Mouse (Mus musculus): ENCODE data around the gene Sorcs3. TPM values are rescaled to one million over a fixed set of nuclear protein-coding genes. Genes with fewer than 3 reads are reported as not detected.
A peak's percentile ranks its signal among the peaks of the same experiment; 100 is the strongest.

Gene Sorcs3
- total RNA-seq, 2 experiments from 2014 or later: 41.1 to 41.7 TPM

- DNase-seq (ENCODE audit: low spot score in 2 of 2): no peak
These were observed 141.3 kb downstream of the Sorcs3 start for GRCm38 (mm10) chr19:48347116-48347515.

GRCm38 (mm10) chr19:48356806-48357205, 151.0 kb downstream of the Sorcs3 start:
- intact Hi-C loops (cut with DNase I): no loop called here
- no peak for DNase-seq (ENCODE audit: low spot score in 2 of 2)

More at GRCm38 (mm10) chr19:48347116-48347515, 141.3 kb downstream of the Sorcs3 start:
- intact Hi-C loops (cut with DNase I): no loop called here

- no peak for DNase-seq (ENCODE audit: low spot score in 2 of 2)
- intact Hi-C loops (cut with DNase I): no loop called here
These were observed 156.3 kb downstream of the Sorcs3 start for GRCm38 (mm10) chr19:48362167-48362566.

GRCm38 (mm10) chr19:48368056-48368455, 162.2 kb downstream of the Sorcs3 start:
- intact Hi-C loops (cut with DNase I): loop anchor here (5.0 kb wide), 2 partner anchors 106 to 271 kb away; no protein-coding TSS in a partner anchor
- DNase-seq (ENCODE audit: low spot score in 2 of 2): peak; percentile 54 to 92

- no peak for DNase-seq (ENCODE audit: low spot score in 2 of 2)
- intact Hi-C loops (cut with DNase I): no loop called here
These were observed 166.0 kb downstream of the Sorcs3 start for GRCm38 (mm10) chr19:48371787-48372186.

GRCm38 (mm10) chr19:48378006-48378540, 172.2 kb downstream of the Sorcs3 start:
- intact Hi-C loops (cut with DNase I): no loop called here
- no peak for DNase-seq (ENCODE audit: low spot score in 2 of 2)

GRCm38 (mm10) chr19:48391551-48391950, 185.7 kb downstream of the Sorcs3 start:
- intact Hi-C loops (cut with DNase I): loop anchor here (2.0 to 5.0 kb wide), 2 partner anchors 187 to 249 kb away; no protein-coding TSS in a partner anchor
- peak; percentile 62 to 80 for DNase-seq (ENCODE audit: low spot score in 2 of 2)

GRCm38 (mm10) chr19:48404774-48405495, 199.1 kb downstream of the Sorcs3 start:
- intact Hi-C loops (cut with DNase I): no loop called here
- no peak for DNase-seq (ENCODE audit: low spot score in 2 of 2)

GRCm38 (mm10) chr19:48408221-48408620, 202.4 kb downstream of the Sorcs3 start:
- no peak for DNase-seq (ENCODE audit: low spot score in 2 of 2)
- intact Hi-C loops (cut with DNase I): no loop called here

- intact Hi-C loops (cut with DNase I): loop anchor here (5.0 to 10.0 kb wide), 3 partner anchors 493 to 1333 kb away; no protein-coding TSS in a partner anchor
- no peak for DNase-seq (ENCODE audit: low spot score in 2 of 2)
These were observed 205.5 kb downstream of the Sorcs3 start for GRCm38 (mm10) chr19:48411332-48411731.

- peak; percentile 60 to 69 for DNase-seq (ENCODE audit: low spot score in 2 of 2)
- intact Hi-C loops (cut with DNase I): loop anchor here (5.0 to 10.0 kb wide), 3 partner anchors 491 to 1331 kb away; no protein-coding TSS in a partner anchor
These were observed 208.0 kb downstream of the Sorcs3 start for GRCm38 (mm10) chr19:48413836-48414235.

GRCm38 (mm10) chr19:48418356-48418755, 212.5 kb downstream of the Sorcs3 start:
- no peak for DNase-seq (ENCODE audit: low spot score in 2 of 2)
- intact Hi-C loops (cut with DNase I): loop anchor here (10.0 kb wide), 2 partner anchors 486 to 1326 kb away; no protein-coding TSS in a partner anchor

- intact Hi-C loops (cut with DNase I): no loop called here
- DNase-seq (ENCODE audit: low spot score in 2 of 2): peak in 1 of 2 experiments; percentile 26
These were observed 223.4 kb downstream of the Sorcs3 start for GRCm38 (mm10) chr19:48429263-48429662.

- DNase-seq (ENCODE audit: low spot score in 2 of 2): peak in 1 of 2 experiments; percentile 11
- intact Hi-C loops (cut with DNase I): no loop called here
These were observed 223.9 kb downstream of the Sorcs3 start for GRCm38 (mm10) chr19:48429755-48430154.

- intact Hi-C loops (cut with DNase I): no loop called here
- no peak for DNase-seq (ENCODE audit: low spot score in 2 of 2)
These were observed 224.5 kb downstream of the Sorcs3 start for GRCm38 (mm10) chr19:48430328-48430727.

GRCm38 (mm10) chr19:48438450-48438849, 232.6 kb downstream of the Sorcs3 start:
- DNase-seq (ENCODE audit: low spot score in 2 of 2): no peak
- intact Hi-C loops (cut with DNase I): no loop called here

- intact Hi-C loops (cut with DNase I): no loop called here
- no peak for DNase-seq (ENCODE audit: low spot score in 2 of 2)
These were observed 255.3 kb downstream of the Sorcs3 start for GRCm38 (mm10) chr19:48461141-48461540.

- peak in 1 of 2 experiments; percentile 61 for DNase-seq (ENCODE audit: low spot score in 2 of 2)
- intact Hi-C loops (cut with DNase I): no loop called here
These were observed 256.6 kb downstream of the Sorcs3 start for GRCm38 (mm10) chr19:48462426-48462825.

GRCm38 (mm10) chr19:48463494-48463893, 257.7 kb downstream of the Sorcs3 start:
- peak; percentile 30 to 71 for DNase-seq (ENCODE audit: low spot score in 2 of 2)
- intact Hi-C loops (cut with DNase I): no loop called here

- intact Hi-C loops (cut with DNase I): no loop called here
- DNase-seq (ENCODE audit: low spot score in 2 of 2): no peak
These were observed 261.6 kb downstream of the Sorcs3 start for GRCm38 (mm10) chr19:48467471-48467870.
